Mouse (Mus musculus): ENCODE measurements around the gene Ankrd34a. TPM values are rescaled to one million over a fixed set of nuclear protein-coding genes. Genes with fewer than 3 reads are reported as not detected.

Gene Ankrd34a
- polyA plus RNA-seq, 1 experiment from 2014 or later: 2.0 TPM

- no peak overlapping the region for H3K27ac ChIP-seq (ENCODE audit: low read depth, low read length)
- H3K4me2 ChIP-seq: no peak overlapping the region
- H3K4me1 ChIP-seq (ENCODE audit: control insufficient read depth, insufficient read depth, low read length): peaks cover 11% of the 10 kb centered on the region
- H3K27me3 ChIP-seq (ENCODE audit: control insufficient read depth, insufficient read depth, low read length): no peaks in the 10 kb centered on the region
- no peak overlapping the region for H3K9ac ChIP-seq (ENCODE audit: low read length)
- H3K4me3 ChIP-seq (ENCODE audit: low read depth, low read length): no peak overlapping the region
- WGBS: 88% methylated on average over 8 of the region's 8 CpGs
- DNase-seq (ENCODE audit: low spot score, missing footprints) (peak; percentile 75), ATAC-seq (ENCODE audit: low FRiP score) (no peak)
- no peaks in the 10 kb centered on the region for H3K9me3 ChIP-seq (ENCODE audit: control insufficient read depth, low read length)
- H3K36me3 ChIP-seq (ENCODE audit: control insufficient read depth, insufficient read depth, low read length): no peaks in the 10 kb centered on the region
These were observed 21.0 kb upstream of the Ankrd34a start for GRCm38 (mm10) chr3:96575272-96575984.

GRCm38 (mm10) chr3:96576005-96576658 lies 20.3 kb upstream of the Ankrd34a start:
- Histone ChIP-seq H3K36me3 (ENCODE audit: control insufficient read depth, insufficient read depth, low read length) (no peaks in the 10 kb centered on the region), H3K9me3 (ENCODE audit: control insufficient read depth, low read length) (no peaks in the 10 kb centered on the region), H3K27ac (ENCODE audit: low read depth, low read length) (peak overlapping the region; percentile 36; the same call in 1 of the 2 replicates), H3K4me1 (ENCODE audit: control insufficient read depth, insufficient read depth, low read length) (peaks cover 15% of the 10 kb centered on the region), H3K9ac (ENCODE audit: low read length) (peak overlapping the region; percentile 30; the same call in 1 of the 2 replicates), H3K27me3 (ENCODE audit: control insufficient read depth, insufficient read depth, low read length) (no peaks in the 10 kb centered on the region), H3K4me3 (ENCODE audit: low read depth, low read length) (no peak overlapping the region), H3K4me2 (peak overlapping the region; percentile 16; the same call in 1 of the 2 replicates)
- no peak for ATAC-seq (ENCODE audit: low FRiP score)
- 80% methylated on average over 14 of the region's 14 CpGs for WGBS
- DNase-seq (ENCODE audit: low spot score, missing footprints): no peak

GRCm38 (mm10) chr3:96576690-96577541 lies 19.5 kb upstream of the Ankrd34a start, which contains the start of gene Gm16253:
Gm16253 (plus strand) TSS chr3:96576984.
- no peaks in the 10 kb centered on the region for H3K27me3 ChIP-seq (ENCODE audit: control insufficient read depth, insufficient read depth, low read length)
- H3K36me3 ChIP-seq (ENCODE audit: control insufficient read depth, insufficient read depth, low read length): no peaks in the 10 kb centered on the region
- no peak within 1 kb of the TSS for H3K4me3 ChIP-seq (ENCODE audit: low read depth, low read length)
- H3K4me2 ChIP-seq: peak within 1 kb of the TSS; percentile 16; the same call in 1 of the 2 replicates
- H3K27ac ChIP-seq (ENCODE audit: low read depth, low read length): peak within 1 kb of the TSS; percentile 36; the same call in 1 of the 2 replicates
- 36% methylated on average over 17 of the region's 17 CpGs for WGBS
- H3K9me3 ChIP-seq (ENCODE audit: control insufficient read depth, low read length): no peaks in the 10 kb centered on the region
- ATAC-seq (ENCODE audit: low FRiP score) (peak; percentile 88), DNase-seq (ENCODE audit: low spot score, missing footprints) (peak; percentile 95)
- peak within 1 kb of the TSS; percentile 30; the same call in 1 of the 2 replicates for H3K9ac ChIP-seq (ENCODE audit: low read length)
- H3K4me1 ChIP-seq (ENCODE audit: control insufficient read depth, insufficient read depth, low read length): peaks cover 15% of the 10 kb centered on the region

GRCm38 (mm10) chr3:96577566-96577965 lies 18.9 kb upstream of the Ankrd34a start:
- H3K4me2 ChIP-seq: no peak overlapping the region
- H3K9ac ChIP-seq (ENCODE audit: low read length): no peak overlapping the region
- H3K9me3 ChIP-seq (ENCODE audit: control insufficient read depth, low read length): no peaks in the 10 kb centered on the region
- ATAC-seq (ENCODE audit: low FRiP score): no peak
- DNase-seq (ENCODE audit: low spot score, missing footprints): no peak
- H3K4me1 ChIP-seq (ENCODE audit: control insufficient read depth, insufficient read depth, low read length): peaks cover 15% of the 10 kb centered on the region
- H3K4me3 ChIP-seq (ENCODE audit: low read depth, low read length): no peak overlapping the region
- 86% methylated on average over 4 of the region's 4 CpGs for WGBS
- peak overlapping the region; percentile 27; the same call in 1 of the 2 replicates for H3K27ac ChIP-seq (ENCODE audit: low read depth, low read length)
- no peaks in the 10 kb centered on the region for H3K27me3 ChIP-seq (ENCODE audit: control insufficient read depth, insufficient read depth, low read length)
- no peaks in the 10 kb centered on the region for H3K36me3 ChIP-seq (ENCODE audit: control insufficient read depth, insufficient read depth, low read length)

- ATAC-seq (ENCODE audit: low FRiP score): no peak
- Histone ChIP-seq H3K4me2 (no peak overlapping the region), H3K4me1 (ENCODE audit: control insufficient read depth, insufficient read depth, low read length) (peaks cover 15% of the 10 kb centered on the region), H3K36me3 (ENCODE audit: control insufficient read depth, insufficient read depth, low read length) (no peaks in the 10 kb centered on the region), H3K27me3 (ENCODE audit: control insufficient read depth, insufficient read depth, low read length) (no peaks in the 10 kb centered on the region), H3K27ac (ENCODE audit: low read depth, low read length) (no peak overlapping the region), H3K9me3 (ENCODE audit: control insufficient read depth, low read length) (no peaks in the 10 kb centered on the region), H3K4me3 (ENCODE audit: low read depth, low read length) (no peak overlapping the region), H3K9ac (ENCODE audit: low read length) (no peak overlapping the region)
- DNase-seq (ENCODE audit: low spot score, missing footprints): no peak
- 81% methylated on average over 12 of the region's 12 CpGs for WGBS
These were observed 17.7 kb upstream of the Ankrd34a start for GRCm38 (mm10) chr3:96578561-96579238.

- no peaks in the 10 kb centered on the region for H3K27me3 ChIP-seq (ENCODE audit: control insufficient read depth, insufficient read depth, low read length)
- no peaks in the 10 kb centered on the region for H3K9me3 ChIP-seq (ENCODE audit: control insufficient read depth, low read length)
These were observed 17.1 kb upstream of the Ankrd34a start for GRCm38 (mm10) chr3:96579239-96579750.

GRCm38 (mm10) chr3:96579885-96580454 lies 16.5 kb upstream of the Ankrd34a start:
- 12% methylated on average over 16 of the region's 16 CpGs for WGBS
- DNase-seq (ENCODE audit: low spot score, missing footprints): peak; percentile 99
- Histone ChIP-seq H3K4me2 (peak overlapping the region; percentile 44), H3K9ac (ENCODE audit: low read length) (peak overlapping the region; percentile 45; the same call in 1 of the 2 replicates), H3K27me3 (ENCODE audit: control insufficient read depth, insufficient read depth, low read length) (no peaks in the 10 kb centered on the region), H3K4me3 (ENCODE audit: low read depth, low read length) (peak overlapping the region; percentile 3; the same call in 1 of the 2 replicates), H3K9me3 (ENCODE audit: control insufficient read depth, low read length) (no peaks in the 10 kb centered on the region), H3K27ac (ENCODE audit: low read depth, low read length) (no peak overlapping the region), H3K36me3 (ENCODE audit: control insufficient read depth, insufficient read depth, low read length) (no peaks in the 10 kb centered on the region), H3K4me1 (ENCODE audit: control insufficient read depth, insufficient read depth, low read length) (peaks cover 15% of the 10 kb centered on the region)
- ATAC-seq (ENCODE audit: low FRiP score): peak; percentile 75

More at GRCm38 (mm10) chr3:96579239-96579750, 17.1 kb upstream of the Ankrd34a start:
- Histone ChIP-seq H3K36me3 (ENCODE audit: control insufficient read depth, insufficient read depth, low read length) (no peaks in the 10 kb centered on the region), H3K4me1 (ENCODE audit: control insufficient read depth, insufficient read depth, low read length) (peaks cover 15% of the 10 kb centered on the region), H3K4me2 (no peak overlapping the region), H3K4me3 (ENCODE audit: low read depth, low read length) (no peak overlapping the region), H3K27ac (ENCODE audit: low read depth, low read length) (no peak overlapping the region), H3K9ac (ENCODE audit: low read length) (no peak overlapping the region)
- WGBS: 75% methylated on average over 4 of the region's 4 CpGs
- no peak for DNase-seq (ENCODE audit: low spot score, missing footprints)
- ATAC-seq (ENCODE audit: low FRiP score): no peak

- no peak for ATAC-seq (ENCODE audit: low FRiP score)
- 41% methylated on average over 6 of the region's 6 CpGs for WGBS
These were observed 15.3 kb upstream of the Ankrd34a start for GRCm38 (mm10) chr3:96581141-96581540.

More at GRCm38 (mm10) chr3:96581141-96581540, 15.3 kb upstream of the Ankrd34a start:
- Histone ChIP-seq H3K4me2 (no peak overlapping the region), H3K27ac (ENCODE audit: low read depth, low read length) (no peak overlapping the region), H3K27me3 (ENCODE audit: control insufficient read depth, insufficient read depth, low read length) (no peaks in the 10 kb centered on the region), H3K4me1 (ENCODE audit: control insufficient read depth, insufficient read depth, low read length) (peaks cover 15% of the 10 kb centered on the region), H3K36me3 (ENCODE audit: control insufficient read depth, insufficient read depth, low read length) (no peaks in the 10 kb centered on the region), H3K4me3 (ENCODE audit: low read depth, low read length) (no peak overlapping the region), H3K9me3 (ENCODE audit: control insufficient read depth, low read length) (no peaks in the 10 kb centered on the region), H3K9ac (ENCODE audit: low read length) (no peak overlapping the region)
- no peak for DNase-seq (ENCODE audit: low spot score, missing footprints)

Measured in midbrain, embryonic 11.5 days (tissue).